Mouse (Mus musculus) hindbrain, postnatal 0 days (tissue): ENCODE results near the gene Prm1. TPM values are rescaled to one million over a fixed set of nuclear protein-coding genes. Genes with fewer than 3 reads are reported as not detected.
A peak's percentile ranks its signal among the peaks of the same experiment; 100 is the strongest.
"Not testable (repeated sequence)": the region's sequence is repeated elsewhere in the genome, so short reads cannot be mapped to it uniquely, and the experiment has no call there.

Experiments
- ATAC-seq: fragments of 200-750 bp; cut with Nextera tagmentation; 2 replicates; pipeline ENCODE4 v1.8.0; 2017; ENCODE audit warnings: mild to moderate bottlenecking, moderate TSS enrichment, moderate library complexity
- DNase-seq: peaks from one replicate; pipeline ENCODE4 v3.0.0-alpha.2; 2015; ENCODE audit warnings: low spot score
- H3K27ac ChIP-seq: fragments of 300-500 bp; sonication (generic); 2 replicates; pipeline ENCODE4 v1.5.1; 2014; ENCODE audit warnings: mild to moderate bottlenecking
- H3K27me3 ChIP-seq: fragments of 300-500 bp; sonication (generic); 2 replicates; pipeline ENCODE4 v1.6.1; 2014; ENCODE audit warnings: low read length, mixed read lengths; ENCODE audit not compliant: insufficient read depth
- H3K36me3 ChIP-seq: fragments of 300-500 bp; sonication (generic); 2 replicates; pipeline ENCODE4 v1.6.1; 2014; ENCODE audit warnings: low read length, mixed read lengths; ENCODE audit not compliant: insufficient read depth
- H3K4me1 ChIP-seq: fragments of 300-500 bp; sonication (generic); 2 replicates; pipeline ENCODE4 v1.6.1; 2014; ENCODE audit warnings: antibody characterized with exemption, low read length, mixed read lengths; ENCODE audit not compliant: insufficient read depth
- H3K4me2 ChIP-seq: fragments of 300-500 bp; sonication (generic); 2 replicates; pipeline ENCODE4 v1.6.1; 2014; ENCODE audit warnings: low read depth, mild to moderate bottlenecking, low read length, moderate library complexity, mixed read lengths
- H3K4me3 ChIP-seq: fragments of 300-500 bp; sonication (generic); 2 replicates; pipeline ENCODE4 v1.5.1; 2014; ENCODE audit warnings: low read length
- H3K9ac ChIP-seq: fragments of 300-500 bp; sonication (generic); replicated peaks from 2 replicates; pipeline ENCODE4 v1.6.1; 2014; ENCODE audit warnings: mild to moderate bottlenecking, low read length, moderate library complexity, mixed read lengths
- H3K9me3 ChIP-seq: fragments of 300-500 bp; sonication (generic); 2 replicates; pipeline ENCODE4 v1.6.1; 2016; ENCODE audit warnings: low read length, mixed read lengths
- CTCF ChIP-seq: IDR thresholded peaks from 2 replicates; pipeline ENCODE4 v1.5.1; 2016; ENCODE audit warnings: antibody characterized with exemption, control low read depth, low read depth
- WGBS: fragments of 180-500 bp; shearing (Covaris S2); extraction: QIAGEN DNeasy Blood & Tissue Kit; methylation state at CpG from one replicate; pipeline ENCODE4 v1.1.7; 2014; 5-methylcytosine and 5-hydroxymethylcytosine counted together
- polyA plus RNA-seq: library from polyadenylated mRNA; unstranded; fragments of >200 nt; fragmentation: Nextera tagmentation; extraction: Ambion mirVana; gene quantifications from 2 replicates; pipeline ENCODE4 v1.2.1, GENCODE M21; 2015
- total RNA-seq: library from RNA; depleted of rRNA; stranded (reverse); fragments of >200 nt; gene quantifications from 2 replicates; pipeline ENCODE4 v1.2.3, GENCODE M21; 2014; rRNA removed

The Prm1 gene
- not detected in 2 replicates for total RNA-seq
- 0.70 TPM in 1 of 2 replicates, not detected in the other for polyA plus RNA-seq

- Histone ChIP-seq H3K4me3 (no peak within 1 kb of the TSS), H3K36me3 (no peaks in the 10 kb centered on the region), H3K27me3 (no peaks in the 10 kb centered on the region), H3K27ac (no peak within 1 kb of the TSS), H3K9me3 (no peaks in the 10 kb centered on the region), H3K9ac (no peak within 1 kb of the TSS), H3K4me1 (no peaks in the 10 kb centered on the region), H3K4me2 (no peak within 1 kb of the TSS)
- WGBS: 77% methylated on average over 10 of the region's 10 CpGs
- no peak for DNase-seq
- no peak for TF ChIP-seq CTCF
- ATAC-seq: no peak
Observed at GRCm38 (mm10) chr16:10805789-10806527, at the start of gene Prm1. Gene Prm1 (minus strand): TSS chr16:10805839.

DNA sequence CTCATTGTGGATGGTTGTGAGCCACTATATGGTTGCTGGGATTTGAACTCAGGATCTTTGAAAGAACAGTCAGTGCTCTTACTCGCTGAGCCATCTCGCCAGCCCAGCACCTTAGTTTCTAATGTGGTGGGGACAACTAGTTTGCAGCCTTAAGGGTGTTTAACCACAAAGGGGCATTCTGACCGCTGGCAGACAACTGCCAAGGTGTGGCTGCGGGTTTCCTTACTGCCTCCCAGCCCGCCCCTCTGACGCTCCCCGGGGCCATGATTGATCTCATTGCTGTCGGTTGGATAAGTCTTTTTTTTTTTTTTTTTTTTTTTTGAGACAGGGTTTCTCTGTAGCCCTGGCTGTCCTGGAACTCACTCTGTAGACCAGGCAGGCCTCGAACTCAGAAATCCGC, 46.6 kb upstream of the Prm1 start:
- H3K36me3 ChIP-seq, H3K9me3 ChIP-seq, H3K27me3 ChIP-seq, H3K4me1 ChIP-seq, H3K4me3 ChIP-seq, H3K27ac ChIP-seq, ATAC-seq, DNase-seq, H3K4me2 ChIP-seq, H3K9ac ChIP-seq: not testable (repeated sequence)
- WGBS: 94% methylated on average over 10 of the region's 10 CpGs

DNA sequence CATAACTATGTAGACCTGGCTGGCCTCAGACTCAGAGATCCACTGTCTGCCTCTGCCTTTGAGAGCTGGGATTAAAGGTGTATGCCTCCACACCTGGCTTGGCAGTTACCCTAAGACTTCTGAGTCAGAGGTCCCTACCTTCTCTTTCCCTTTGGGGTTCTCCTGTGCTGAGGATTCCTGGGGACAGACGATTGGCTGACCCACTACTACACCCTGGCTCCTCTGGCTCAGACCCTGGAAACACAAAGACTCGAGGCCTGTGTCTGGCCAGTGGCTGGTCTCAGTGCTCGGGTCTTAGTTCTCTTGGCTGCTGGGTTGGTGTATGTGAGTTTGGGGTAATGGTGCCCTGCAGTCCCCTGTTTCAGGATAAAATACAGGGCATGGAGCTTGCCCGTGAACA, 45.3 kb upstream of the Prm1 start:
- no peak overlapping the region for H3K4me2 ChIP-seq
- ATAC-seq (no peak), DNase-seq (no peak)
- H3K9me3 ChIP-seq: no peaks in the 10 kb centered on the region
- no peaks in the 10 kb centered on the region for H3K27me3 ChIP-seq
- H3K4me1 ChIP-seq: 0 out of 2 replicates have a peak, but pooled peaks cover 3% of the 10 kb centered on the region
- H3K9ac ChIP-seq: no peak overlapping the region
- 32% methylated on average over 4 of the region's 4 CpGs for WGBS
- no peak overlapping the region for H3K27ac ChIP-seq
- no peaks in the 10 kb centered on the region for H3K36me3 ChIP-seq
- TF ChIP-seq CTCF: no peak
- H3K4me3 ChIP-seq: no peak overlapping the region

DNA sequence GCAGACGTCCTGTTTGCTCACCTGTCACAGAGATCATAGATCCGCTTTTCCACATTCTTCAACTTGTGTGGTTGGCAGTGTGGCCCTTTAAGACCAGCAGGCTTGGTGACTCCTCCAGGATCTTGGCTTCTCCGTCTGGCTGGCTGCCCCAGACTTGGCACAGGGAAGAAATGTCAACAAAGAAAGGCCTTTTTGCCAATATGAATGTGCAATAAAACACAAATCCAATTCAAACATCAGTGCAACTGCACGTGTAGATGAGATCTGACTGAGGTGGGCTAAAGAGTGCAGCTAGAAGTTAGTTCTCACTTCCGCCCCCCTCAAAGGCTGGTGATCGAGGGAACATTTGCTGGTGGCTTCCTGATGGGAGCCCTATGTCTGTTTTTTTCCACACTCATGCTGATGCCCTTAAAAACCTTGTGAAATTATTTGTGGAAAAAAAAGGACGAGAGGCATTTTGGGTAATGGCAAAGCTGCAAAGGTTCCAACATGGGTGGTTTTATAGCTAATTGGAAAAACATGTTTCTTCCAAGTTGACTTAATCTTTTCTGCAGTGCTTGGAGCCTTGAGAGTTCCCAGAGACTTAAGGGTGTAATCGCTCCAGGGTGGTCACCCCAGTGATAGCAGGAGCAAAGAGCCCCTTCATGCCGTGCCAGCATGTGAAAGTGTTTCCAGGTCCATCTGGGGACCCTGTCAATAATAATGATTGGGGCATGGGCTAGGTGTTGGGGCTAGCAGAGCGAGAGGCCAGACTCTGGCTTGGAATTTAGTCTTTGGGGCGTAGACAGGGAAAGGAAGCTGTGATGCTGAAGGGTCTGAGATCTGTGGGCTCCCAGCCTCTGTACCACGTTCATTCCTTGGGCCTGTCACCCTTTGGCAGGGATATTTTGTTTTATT, 44.6 kb upstream of the Prm1 start:
- Histone ChIP-seq H3K9ac (no peak overlapping the region), H3K4me3 (no peak overlapping the region), H3K9me3 (no peaks in the 10 kb centered on the region), H3K27me3 (no peaks in the 10 kb centered on the region), H3K4me1 (0 out of 2 replicates have a peak, but pooled peaks cover 3% of the 10 kb centered on the region), H3K4me2 (no peak overlapping the region), H3K36me3 (no peaks in the 10 kb centered on the region), H3K27ac (no peak overlapping the region; the same call in 1 of the 2 replicates)
- no peak for ATAC-seq
- peak; percentile 70 for DNase-seq
- TF ChIP-seq CTCF: no peak
- 43% methylated on average over 12 of the region's 12 CpGs for WGBS

DNA sequence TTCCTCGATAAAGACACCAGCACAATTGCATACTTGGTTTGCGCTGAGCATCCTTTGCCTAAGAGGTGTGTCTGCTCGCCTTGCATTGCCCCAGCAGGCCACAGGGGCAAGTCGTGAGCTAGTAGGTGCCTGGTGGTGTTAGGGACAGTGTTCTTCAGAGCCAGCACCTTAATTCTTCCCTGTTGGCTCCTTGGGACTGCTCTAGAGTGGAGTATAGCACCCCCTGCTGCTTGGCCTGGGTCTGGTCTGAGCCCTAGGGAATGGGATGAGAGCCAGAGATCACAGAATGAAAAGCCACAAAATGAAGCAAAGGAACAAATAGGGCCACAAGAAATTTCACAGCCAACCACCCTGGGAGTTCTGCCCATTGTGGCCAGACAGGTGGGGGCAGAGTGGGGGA, 40.9 kb upstream of the Prm1 start:
- ATAC-seq: peak; percentile 65; the same call in 1 of the 2 replicates

GRCm38 (mm10) chr16:10845952-10846351, 40.3 kb upstream of the Prm1 start:
- Histone ChIP-seq H3K36me3 (no peaks in the 10 kb centered on the region), H3K27ac (no peak overlapping the region), H3K27me3 (no peaks in the 10 kb centered on the region), H3K4me1 (peaks cover 10% of the 10 kb centered on the region; the same call in 1 of the 2 replicates), H3K9ac (no peak overlapping the region), H3K4me3 (no peak overlapping the region), H3K4me2 (no peak overlapping the region), H3K9me3 (no peaks in the 10 kb centered on the region)
- DNase-seq (no peak), ATAC-seq (no peak)
- no peak for TF ChIP-seq CTCF
- WGBS: 69% methylated on average over 6 of the region's 6 CpGs

More for the DNA sequence above, 40.9 kb upstream of the Prm1 start:
- Histone ChIP-seq H3K36me3 (no peaks in the 10 kb centered on the region), H3K27me3 (no peaks in the 10 kb centered on the region), H3K9me3 (no peaks in the 10 kb centered on the region), H3K4me2 (no peak overlapping the region), H3K27ac (no peak overlapping the region), H3K9ac (no peak overlapping the region), H3K4me1 (peaks cover 10% of the 10 kb centered on the region; the same call in 1 of the 2 replicates), H3K4me3 (no peak overlapping the region)
- peak; percentile 67 for TF ChIP-seq CTCF
- 61% methylated on average over 4 of the region's 4 CpGs for WGBS
- peak; percentile 59 for DNase-seq
